Mouse (Mus musculus) spleen, postnatal 10 days (tissue): Measurements from ENCODE around the gene Ints11.
A peak's percentile ranks its signal among the peaks of the same experiment; 100 is the strongest.

Experiments
- DNase-seq, 2 experiments: peaks; one replicate each; pipeline ENCODE4 v3.0.0; 2021 to 2022; ENCODE audit warnings: low spot score in 2 of 2

The Ints11 gene

GRCm38 (mm10) chr4:155892017-155892416, 22.7 kb downstream of the Ints11 start:
- peak in 1 of 2 experiments; percentile 91 for DNase-seq

DNA sequence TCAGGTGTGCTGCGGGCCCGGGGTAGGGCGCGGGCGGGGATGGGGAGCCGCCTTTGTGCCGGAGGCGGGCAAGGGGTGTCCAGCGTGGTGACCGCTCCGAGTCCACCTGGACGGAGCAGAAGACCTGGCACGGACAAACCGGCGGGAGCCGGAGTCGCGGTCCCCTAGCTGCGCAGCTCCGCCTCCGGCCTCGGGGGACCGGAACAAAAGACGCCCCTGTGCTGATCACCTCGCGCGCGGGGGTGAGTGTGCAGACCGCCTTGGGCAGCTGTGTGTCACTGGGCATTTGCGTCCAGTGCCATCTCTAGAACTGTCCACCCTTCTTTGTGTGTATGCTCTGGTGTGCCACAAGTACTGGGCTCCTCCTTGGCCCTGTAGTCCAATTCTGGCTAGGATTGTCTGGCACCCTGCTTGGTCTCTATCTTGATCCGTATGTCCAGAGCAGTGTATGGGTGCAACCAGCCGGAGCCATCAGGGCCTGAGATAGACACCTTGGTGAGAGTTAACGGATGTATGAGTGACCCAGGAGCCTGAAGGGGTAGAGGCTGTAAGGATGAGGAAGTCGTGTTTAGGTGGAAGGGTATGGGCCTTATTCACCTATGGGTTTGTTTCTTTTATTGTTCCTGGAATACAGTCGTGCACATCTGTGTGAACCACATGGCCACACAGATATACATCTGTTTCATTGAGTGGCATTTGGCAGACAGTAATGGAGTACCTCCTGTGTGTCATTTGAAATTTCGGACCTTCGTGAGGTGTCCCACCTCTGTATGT, 23.3 kb downstream of the Ints11 start:
- peak in 1 of 2 experiments; percentile 71 for DNase-seq

GRCm38 (mm10) chr4:155893212-155893690, 23.9 kb downstream of the Ints11 start:
- DNase-seq: peak; percentile 15 to 24

DNA sequence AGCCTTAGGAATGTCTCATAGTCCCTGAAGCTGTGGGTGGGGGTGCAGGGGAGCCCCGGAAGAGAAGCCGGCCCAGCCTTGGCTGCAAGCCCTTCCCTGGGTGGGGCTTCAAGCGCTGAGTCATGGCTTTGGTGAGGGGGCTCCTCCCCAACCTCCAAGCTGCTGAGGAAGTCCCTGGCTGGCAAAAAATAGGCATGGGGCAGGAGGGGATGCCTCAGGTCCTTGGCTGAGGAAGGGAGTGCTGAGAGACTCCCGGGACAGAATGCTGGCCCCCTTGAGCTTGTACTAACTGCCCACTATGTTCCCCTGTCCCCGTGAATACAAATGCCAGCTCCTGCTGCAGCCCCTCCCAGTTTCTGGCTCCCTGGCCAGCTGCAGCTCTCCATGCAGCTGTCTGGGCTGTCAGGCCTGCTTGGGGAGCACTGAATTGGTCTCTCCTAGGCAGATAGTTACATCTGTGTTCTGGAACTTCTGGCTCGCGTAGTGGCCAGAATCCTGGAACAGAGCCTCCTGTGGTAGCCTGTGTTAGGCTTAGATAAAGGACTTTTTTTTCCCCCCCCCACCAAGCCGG, 25.1 kb downstream of the Ints11 start:
- DNase-seq: peak; percentile 72 to 81

- DNase-seq: peak; percentile 10 to 34
Observed at GRCm38 (mm10) chr4:155895216-155895615, 25.9 kb downstream of the Ints11 start.

DNA sequence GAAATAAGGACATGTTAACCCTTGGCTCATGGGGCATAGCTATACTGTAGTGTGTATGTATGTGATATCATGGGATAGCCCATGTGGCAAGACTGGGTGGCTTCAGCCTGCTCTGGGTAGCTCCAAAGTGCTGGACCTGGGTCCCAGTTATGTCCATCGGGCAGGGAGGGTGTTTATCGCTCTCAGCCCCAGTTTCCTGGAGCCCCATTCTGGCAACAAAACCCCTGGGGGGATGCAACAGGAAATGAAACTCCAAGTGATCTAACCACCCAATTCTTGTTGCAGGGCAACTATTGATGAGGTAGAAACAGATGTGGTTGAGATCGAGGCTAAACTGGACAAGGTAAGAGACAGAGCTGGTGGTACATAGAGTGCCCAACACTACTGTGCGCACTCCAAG, 26.5 kb downstream of the Ints11 start:
- peak; percentile 5 to 46 for DNase-seq

DNA sequence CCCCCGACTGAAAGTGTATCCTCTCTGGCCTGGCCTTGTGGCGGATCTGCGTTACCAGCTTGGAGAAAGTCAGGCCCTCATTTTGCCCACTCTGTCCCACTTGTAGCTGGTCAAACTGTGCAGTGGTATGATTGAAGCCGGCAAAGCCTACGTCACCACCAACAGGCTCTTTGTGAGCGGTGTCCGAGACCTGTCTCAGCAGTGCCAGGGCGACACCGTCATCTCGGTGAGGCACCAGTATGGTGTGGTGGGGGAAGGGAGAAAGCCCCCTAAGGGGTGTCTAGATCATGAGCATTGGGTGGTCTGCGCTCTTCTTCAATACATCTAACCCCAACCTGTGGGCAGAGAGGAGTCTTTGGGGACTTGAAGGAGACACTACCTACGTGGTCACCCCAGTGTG, 27.1 kb downstream of the Ints11 start:
- DNase-seq: peak in 1 of 2 experiments; percentile 12

- no peak for DNase-seq
Observed at GRCm38 (mm10) chr4:155898318-155898717, 29.0 kb downstream of the Ints11 start.

DNA sequence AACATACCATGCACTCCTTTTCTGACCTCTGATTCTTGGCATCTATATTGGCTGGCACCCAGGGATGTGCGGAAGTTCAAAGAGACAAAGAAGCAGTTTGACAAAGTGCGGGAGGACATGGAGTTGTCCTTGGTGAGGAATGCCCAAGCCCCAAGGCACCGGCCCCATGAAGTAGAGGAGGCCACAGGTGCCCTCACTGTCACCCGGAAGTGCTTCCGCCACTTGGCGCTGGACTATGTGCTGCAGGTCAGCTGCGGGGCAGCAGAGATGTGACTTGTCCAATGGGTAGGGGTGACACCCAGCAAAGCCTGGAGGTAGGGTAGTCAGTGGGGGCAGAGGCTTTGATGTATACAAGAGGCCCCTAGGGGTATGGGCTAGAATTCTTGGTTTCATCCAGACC, 30.0 kb downstream of the Ints11 start:
- DNase-seq: peak in 1 of 2 experiments; percentile 3

- DNase-seq: peak in 1 of 2 experiments; percentile 22
Observed at GRCm38 (mm10) chr4:155901205-155901604, 31.9 kb downstream of the Ints11 start.

GRCm38 (mm10) chr4:155903246-155903645, 33.9 kb downstream of the Ints11 start:
- DNase-seq: peak; percentile 2 to 11

DNA sequence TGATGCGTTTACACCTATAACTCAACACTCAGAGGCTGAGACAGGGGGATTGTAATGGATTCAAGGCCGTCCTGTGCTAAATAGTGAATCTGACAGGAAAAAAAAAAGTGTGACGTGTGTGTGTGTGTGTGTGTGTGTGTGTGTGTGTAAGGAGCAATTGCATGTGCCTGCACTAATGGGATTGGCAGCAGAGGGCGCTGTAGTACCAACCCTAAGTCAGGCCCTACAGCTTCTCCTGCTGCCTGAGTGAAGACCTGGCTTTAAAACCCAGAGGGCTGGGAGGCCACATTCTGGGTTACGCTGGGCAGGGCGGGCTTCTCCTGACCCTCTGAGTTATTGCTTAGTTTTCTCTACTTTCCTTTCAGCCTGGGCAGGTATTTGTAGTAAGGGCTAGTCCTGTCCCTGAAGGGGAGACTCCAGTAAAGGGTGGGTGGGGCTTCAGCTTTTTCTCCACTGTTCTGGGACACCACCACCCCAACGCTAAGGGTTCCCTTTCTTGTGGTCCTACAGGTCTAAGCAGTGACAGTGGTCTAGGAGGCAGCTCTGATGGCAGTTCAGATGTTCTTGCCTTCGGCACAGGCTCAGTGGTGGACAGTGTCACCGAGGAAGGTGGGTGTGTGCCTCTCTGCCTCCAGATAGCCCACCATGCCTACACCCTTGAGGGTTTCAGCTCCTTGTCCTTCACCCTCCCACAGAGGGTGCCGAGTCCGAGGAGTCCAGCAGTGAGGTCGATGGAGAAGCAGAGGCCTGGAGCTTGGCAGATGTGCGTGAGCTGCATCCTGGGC, 35.2 kb downstream of the Ints11 start:
- peak; percentile 12 to 60 for DNase-seq

- DNase-seq: peak in 1 of 2 experiments; percentile 12
Observed at GRCm38 (mm10) chr4:155905634-155906033, 36.3 kb downstream of the Ints11 start.

DNA sequence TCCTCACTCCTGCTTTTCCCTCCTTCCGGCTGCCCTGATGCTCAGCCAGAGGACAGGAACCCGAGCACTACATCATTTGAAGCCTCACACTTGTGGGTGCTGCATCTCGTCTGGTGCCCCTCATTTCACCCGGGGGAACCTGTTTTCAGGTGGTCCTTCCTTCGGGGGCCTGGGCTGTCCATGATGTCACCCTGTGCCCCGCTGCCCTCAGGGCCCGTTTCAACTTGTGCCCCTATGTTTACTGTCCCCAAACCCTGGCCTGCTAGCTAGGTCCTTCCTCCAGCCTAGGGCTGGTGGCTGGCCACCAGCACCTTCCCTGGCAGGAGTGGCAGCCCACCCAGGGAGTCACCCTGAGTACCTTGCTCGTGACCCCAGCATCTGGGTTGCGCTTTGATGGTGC, 36.8 kb downstream of the Ints11 start:
- peak in 1 of 2 experiments; percentile 12 for DNase-seq

- DNase-seq: no peak
Observed at GRCm38 (mm10) chr4:155907003-155907402, 37.7 kb downstream of the Ints11 start.

DNA sequence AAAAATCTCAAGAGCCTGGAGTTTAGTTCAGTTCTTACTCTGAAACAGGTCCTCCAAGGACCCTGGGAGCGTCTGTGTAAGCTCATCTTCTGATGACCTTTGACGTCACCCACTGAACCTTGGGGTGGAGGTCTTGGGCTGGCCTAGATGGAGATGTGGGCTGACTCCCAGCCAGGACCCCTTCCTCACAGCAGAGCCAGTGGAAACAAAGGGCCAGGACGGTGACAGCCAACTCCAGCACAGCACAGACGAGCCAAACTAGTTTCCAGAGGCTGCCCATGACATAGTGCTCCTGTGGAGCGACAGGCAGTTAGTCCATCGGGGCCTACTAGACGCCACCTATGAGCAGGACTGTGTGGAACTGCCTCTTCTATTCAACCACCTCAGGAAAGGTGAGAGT, 38.9 kb downstream of the Ints11 start:
- DNase-seq: peak in 1 of 2 experiments; percentile 13

- no peak for DNase-seq
Observed at GRCm38 (mm10) chr4:155908751-155909150, 39.4 kb downstream of the Ints11 start.

DNA sequence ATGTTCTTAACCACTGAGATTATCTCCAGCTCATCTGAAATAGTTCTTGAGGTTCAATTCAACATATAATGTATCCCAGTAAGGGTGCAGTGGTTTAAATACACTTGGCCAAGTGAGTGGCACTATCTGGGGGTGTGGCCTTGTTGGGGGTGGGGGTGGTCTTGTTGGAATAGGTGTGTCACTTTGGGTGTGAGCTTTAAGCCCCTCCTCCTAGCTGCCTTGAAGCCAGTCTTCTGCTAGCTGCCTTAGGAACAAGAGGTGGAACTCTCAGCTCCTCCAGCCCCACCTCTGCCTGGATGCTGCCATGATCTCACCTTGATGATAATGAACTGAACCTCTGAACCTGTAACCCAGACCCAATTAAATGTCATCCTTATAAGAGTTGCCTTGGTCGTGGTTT, 62.7 kb downstream of the Ints11 start:
- DNase-seq: no peak
